Mouse (Mus musculus) MEL (cell line): ENCODE results near the gene Dpf3. TPM values are rescaled to one million over a fixed set of nuclear protein-coding genes. Genes with fewer than 3 reads are reported as not detected.

Source experiments
- DNase-seq: peaks from one replicate; pipeline ENCODE4 v3.0.0; 2011; ENCODE audit warnings: low read depth, low spot score
- H3K27ac ChIP-seq: 2 replicates; pipeline ENCODE4 v1.5.1; 2012; ENCODE audit warnings: low read depth, mild to moderate bottlenecking, control low read depth, low read length, moderate library complexity; ENCODE audit not compliant: control insufficient read depth
- H3K27me3 ChIP-seq, 2 experiments: fragments of 150-350 bp in 1 of 2; sonication (generic) in 1 of 2; 2 replicates each; pipeline ENCODE4 v1.6.1; 2012; ENCODE audit warnings: low read length in 2 of 2, mild to moderate bottlenecking in 2 of 2, improper control_type of control experiment in 1 of 2, moderate library complexity in 1 of 2; ENCODE audit not compliant: insufficient read depth in 2 of 2, control insufficient read depth in 1 of 2
- H3K36me3 ChIP-seq, 2 experiments: 2 replicates each; pipeline ENCODE4 v1.6.1; 2012 to 2014; ENCODE audit warnings: low read length in 2 of 2, improper control_type of control experiment in 1 of 2, inconsistent platforms in 1 of 2, mild to moderate bottlenecking in 1 of 2; ENCODE audit not compliant: insufficient read depth in 2 of 2, control insufficient read depth in 1 of 2
- H3K4me1 ChIP-seq, 2 experiments: fragments of 150-350 bp in 1 of 2; sonication (generic) in 1 of 2; 2 replicates each; pipeline ENCODE4 v1.6.1; 2012; ENCODE audit warnings: low read length in 2 of 2, improper control_type of control experiment in 1 of 2, mild to moderate bottlenecking in 1 of 2; ENCODE audit not compliant: insufficient read depth in 2 of 2, control insufficient read depth in 1 of 2
- H3K4me3 ChIP-seq, 2 experiments: fragments of 150-350 bp in 1 of 2; sonication (generic) in 1 of 2; 2 replicates each; pipeline ENCODE4 v1.5.1; 2012; ENCODE audit warnings: low read depth in 2 of 2, low read length in 2 of 2, mild to moderate bottlenecking in 2 of 2, moderate library complexity in 2 of 2, control low read depth in 1 of 2, improper control_type of control experiment in 1 of 2; ENCODE audit not compliant: control insufficient read depth in 1 of 2, insufficient read depth in 1 of 2
- H3K79me2 ChIP-seq: 2 replicates; pipeline ENCODE4 v1.6.1; 2012; ENCODE audit warnings: mild to moderate bottlenecking, low read length, moderate library complexity; ENCODE audit not compliant: control insufficient read depth, poor library complexity, insufficient read depth
- H3K9ac ChIP-seq: 2 replicates; pipeline ENCODE4 v1.6.1; 2012; ENCODE audit warnings: low read depth, mild to moderate bottlenecking, control low read depth, low read length, moderate library complexity; ENCODE audit not compliant: control insufficient read depth, poor library complexity, severe bottlenecking
- H3K9me3 ChIP-seq: fragments of 150-350 bp; sonication (generic); replicated peaks from 2 replicates; pipeline ENCODE4 v1.6.1; 2012; ENCODE audit warnings: mild to moderate bottlenecking, low read length, improper control_type of control experiment, moderate library complexity; ENCODE audit not compliant: insufficient read depth
- BHLHE40 ChIP-seq: IDR thresholded peaks from 2 replicates; pipeline ENCODE4 v1.6.1; 2012; ENCODE audit warnings: low read depth, mild to moderate bottlenecking, inconsistent platforms, low read length, improper control_type of control experiment, borderline replicate concordance
- CHD2 ChIP-seq: IDR thresholded peaks from 2 replicates; pipeline ENCODE4 v1.6.1; 2011; ENCODE audit warnings: low read length, improper control_type of control experiment
- CTCF ChIP-seq, 3 experiments: IDR thresholded peaks in 2 of 3; conservative IDR thresholded peaks in 1 of 3; 2 replicates each; pipeline ENCODE4 v1.5.1; 2011 to 2012; ENCODE audit warnings: low read length in 3 of 3, low read depth in 2 of 3, mild to moderate bottlenecking in 2 of 3, improper control_type of control experiment in 1 of 3, inconsistent platforms in 1 of 3, mixed read lengths in 1 of 3, moderate library complexity in 1 of 3; ENCODE audit not compliant: control insufficient read depth in 1 of 3, insufficient read depth in 1 of 3, poor library complexity in 1 of 3, severe bottlenecking in 1 of 3
- GABPA ChIP-seq: IDR thresholded peaks from 2 replicates; pipeline ENCODE4 v1.6.1; 2012; ENCODE audit warnings: low read depth, mild to moderate bottlenecking, inconsistent platforms, low read length, improper control_type of control experiment, moderate library complexity
- GATA1 ChIP-seq: IDR thresholded peaks from 2 replicates; pipeline ENCODE4 v1.6.1; 2011; ENCODE audit warnings: low read depth, low read length, improper control_type of control experiment
- MAFK ChIP-seq: IDR thresholded peaks from 2 replicates; pipeline ENCODE4 v1.6.1; 2011; ENCODE audit warnings: low read depth, mild to moderate bottlenecking, low read length, improper control_type of control experiment, borderline replicate concordance
- NELFE ChIP-seq: IDR thresholded peaks from 2 replicates; pipeline ENCODE4 v1.6.1; 2011; ENCODE audit warnings: low read depth, low read length, improper control_type of control experiment
- POLR2AphosphoS2 ChIP-seq: IDR thresholded peaks from 2 replicates; pipeline ENCODE4 v1.6.1; 2011; ENCODE audit warnings: low read length, improper control_type of control experiment
- POLR2AphosphoS5 ChIP-seq: IDR thresholded peaks from 2 replicates; pipeline ENCODE4 v1.6.1; 2012; ENCODE audit warnings: low read depth, borderline replicate concordance, mild to moderate bottlenecking, inconsistent platforms, low read length, moderate library complexity, mixed read lengths
- RAD21 ChIP-seq: IDR thresholded peaks from 2 replicates; pipeline ENCODE4 v1.6.1; 2011; ENCODE audit warnings: mild to moderate bottlenecking, low read depth, low read length, improper control_type of control experiment
- TAL1 ChIP-seq: IDR thresholded peaks from 2 replicates; pipeline ENCODE4 v1.6.1; 2012; ENCODE audit warnings: mild to moderate bottlenecking, inconsistent platforms, low read length, moderate library complexity, mixed read lengths
- TBP ChIP-seq: IDR thresholded peaks from 2 replicates; pipeline ENCODE4 v1.8.0; 2011; ENCODE audit warnings: low read depth, low read length, improper control_type of control experiment
- UBTF ChIP-seq: IDR thresholded peaks from 2 replicates; pipeline ENCODE4 v1.6.1; 2012; ENCODE audit warnings: low read depth, mild to moderate bottlenecking, inconsistent platforms, low read length, improper control_type of control experiment, moderate library complexity, borderline replicate concordance; ENCODE audit not compliant: insufficient read depth
- USF2 ChIP-seq, 2 experiments: IDR thresholded peaks; 2 replicates each; pipeline ENCODE4 v1.6.1; 2011 to 2012; ENCODE audit warnings: improper control_type of control experiment in 2 of 2, low read length in 2 of 2, borderline replicate concordance in 1 of 2, inconsistent platforms in 1 of 2, low read depth in 1 of 2, mild to moderate bottlenecking in 1 of 2; ENCODE audit not compliant: insufficient read depth in 1 of 2
- ZMIZ1 ChIP-seq: IDR thresholded peaks from 2 replicates; pipeline ENCODE4 v1.6.1; 2012; ENCODE audit warnings: low read depth, mild to moderate bottlenecking, inconsistent platforms, low read length, improper control_type of control experiment, moderate library complexity
- polyA plus RNA-seq, 2 experiments: library from polyadenylated mRNA; stranded (reverse) in 1 of 2; unstranded in 1 of 2; fragments of >175 nt in 1 of 2; fragments of >200 nt in 1 of 2; gene quantifications; 2 replicates each; pipeline versions ENCODE4 v1.2.1 to v1.2.4; 2012; ENCODE audit warnings: low replicate concordance in 2 of 2, low read depth in 1 of 2; ENCODE audit not compliant: insufficient read length in 2 of 2, insufficient read depth in 1 of 2, missing spikeins in 1 of 2
- total RNA-seq: library from RNA; depleted of rRNA; stranded (reverse); fragments of 300-350 nt; gene quantifications from 2 replicates; pipeline ENCODE4 v1.2.3, GENCODE M21; 2012

Dpf3 gene
- total and polyA plus RNA-seq, 3 experiments, result 4.2 to 6.8 TPM; not detected in 1

GRCm38 (mm10) chr12:83286496-83287492 is 200.7 kb downstream of the Dpf3 start:
- no peaks in the 10 kb centered on the region for H3K9me3 ChIP-seq
- H3K9ac ChIP-seq, result no peak overlapping the region
- DNase-seq, result no peak
- no peak overlapping the region for H3K4me3 ChIP-seq
- H3K36me3 ChIP-seq, result no peaks in the 10 kb centered on the region
- H3K27ac ChIP-seq, result no peak overlapping the region
- TF ChIP-seq POLR2AphosphoS2 (no peak), USF2 (IDR thresholded peaks at IDR 0.05; ENCODE audit: borderline replicate concordance in 1 of 2, insufficient read depth in 1 of 2, low read depth in 1 of 2, low read length in 2 of 2) (no peak), BHLHE40 (no peak), NELFE (no peak), ZMIZ1 (no peak), TAL1 (no peak), RAD21 (no peak)
- H3K4me1 ChIP-seq, result no peaks in the 10 kb centered on the region
- no peaks in the 10 kb centered on the region for H3K27me3 ChIP-seq
- no peaks in the 10 kb centered on the region for H3K79me2 ChIP-seq

DNA sequence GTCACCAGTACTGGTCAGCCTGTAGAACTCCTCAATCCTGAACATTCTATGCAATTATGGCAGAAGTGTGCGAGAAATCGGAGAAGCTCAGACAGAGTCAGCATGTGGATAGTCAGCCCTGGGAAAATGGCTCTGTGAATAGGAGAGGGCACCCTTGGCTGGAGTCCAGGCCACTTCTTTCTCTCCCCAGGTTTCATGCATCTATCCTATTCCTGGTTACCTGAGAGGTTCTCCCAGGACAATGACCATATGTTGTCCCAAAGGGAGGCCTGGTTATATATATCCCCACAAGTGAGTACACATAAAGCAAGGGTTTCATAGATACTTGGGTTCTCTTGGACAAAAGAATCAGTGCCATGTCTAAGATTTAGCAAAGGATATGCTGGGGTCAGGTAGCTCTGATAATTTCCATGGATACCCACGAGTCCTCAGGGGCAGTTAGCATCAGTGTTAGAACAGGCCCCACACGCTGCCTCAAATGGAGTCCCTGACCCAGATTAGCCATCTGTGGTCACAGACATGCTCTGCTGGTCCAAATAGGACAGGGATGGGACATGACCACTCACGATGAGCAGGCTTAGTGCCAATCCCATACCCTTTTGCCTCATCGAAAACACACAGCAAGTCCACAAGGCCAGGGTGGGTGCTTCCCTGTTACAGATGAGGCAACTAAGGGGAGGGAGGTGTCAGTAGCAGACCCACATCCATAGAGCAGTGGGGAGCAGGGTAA is 203.8 kb downstream of the Dpf3 start:
- no peak for DNase-seq

More for the DNA sequence above, 203.8 kb downstream of the Dpf3 start:
- no peaks in the 10 kb centered on the region for H3K36me3 ChIP-seq
- H3K9me3 ChIP-seq, result no peaks in the 10 kb centered on the region
- no peaks in the 10 kb centered on the region for H3K79me2 ChIP-seq
- no peaks in the 10 kb centered on the region for H3K4me1 ChIP-seq
- H3K27me3 ChIP-seq, result no peaks in the 10 kb centered on the region
- no peak overlapping the region for H3K27ac ChIP-seq
- H3K9ac ChIP-seq, result no peak overlapping the region
- TF ChIP-seq UBTF (no peak), CTCF (IDR thresholded peaks at IDR 0.05 in 2 of 3, conservative IDR thresholded peaks at IDR 0.05 in 1 of 3; ENCODE audit: control insufficient read depth in 1 of 3, insufficient read depth in 1 of 3, low read depth in 2 of 3, low read length in 3 of 3, poor library complexity in 1 of 3, severe bottlenecking in 1 of 3) (no peak), CHD2 (no peak), GATA1 (no peak), POLR2AphosphoS5 (no peak), TBP (no peak), MAFK (no peak), GABPA (no peak)
- no peak overlapping the region for H3K4me3 ChIP-seq
